Mouse (Mus musculus): ENCODE data around the gene Rpl15.

GRCm38 (mm10) chr14:18261203-18261602 lies 10.0 kb downstream of the Rpl15 start:
- TF ChIP-seq CTCF (conservative IDR thresholded peaks at IDR 0.05; ENCODE audit: low read length), result peak; percentile 46
- no peak for TF ChIP-seq NANOG (IDR thresholded peaks at IDR 0.05; ENCODE audit: borderline replicate concordance, low read length)

Measured in E14TG2a.4 (cell line).